Mouse (Mus musculus) NIH3T3 (cell line): ENCODE measurements around the gene Slc1a2.
A peak's percentile ranks its signal among the peaks of the same experiment; 100 is the strongest.

Experiments
- DNase-seq: peaks from one replicate; pipeline ENCODE4 v3.0.0-alpha.2; 2012; ENCODE audit warnings: low read depth

Gene Slc1a2

DNA sequence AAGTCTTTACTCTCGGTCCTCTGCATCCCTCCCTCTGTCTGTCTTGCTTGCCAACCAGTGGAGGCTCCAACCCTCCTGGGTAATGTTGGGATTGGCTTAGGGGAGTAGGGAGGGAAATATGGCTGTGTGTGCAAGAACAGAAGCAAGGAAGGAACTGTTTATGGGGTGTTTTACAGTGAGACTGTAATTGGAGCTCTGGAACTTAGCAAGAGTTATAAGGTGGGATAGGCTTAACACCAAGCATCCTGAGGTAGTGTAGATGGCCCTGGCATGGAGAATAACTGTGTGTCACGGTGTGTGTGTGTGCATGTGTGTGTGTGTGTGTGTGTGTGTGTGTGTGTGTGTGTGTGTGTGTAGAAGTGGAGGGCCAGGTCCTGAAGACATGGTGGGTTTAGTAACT, 55.9 kb downstream of the Slc1a2 start:
- DNase-seq = no peak

DNA sequence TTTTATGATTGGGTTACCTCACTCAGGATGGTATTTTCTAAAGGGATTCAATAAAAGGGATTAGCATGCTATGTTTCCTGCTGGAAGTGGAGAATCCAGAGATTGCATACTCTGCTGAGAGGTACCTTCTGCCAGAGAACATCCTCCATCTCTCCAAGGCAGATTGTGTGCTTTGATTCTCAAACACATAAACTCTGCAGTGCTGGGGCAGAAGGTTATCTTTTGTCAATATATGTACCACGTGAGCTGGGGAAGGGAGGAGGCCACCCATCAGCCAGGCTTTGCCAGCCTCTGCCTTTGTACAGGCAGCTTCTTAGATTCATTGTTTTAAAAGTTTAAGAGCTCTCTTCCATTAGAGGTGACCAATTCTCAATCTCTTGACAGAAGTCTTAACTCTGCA, 57.3 kb downstream of the Slc1a2 start:
- no peak for DNase-seq

DNA sequence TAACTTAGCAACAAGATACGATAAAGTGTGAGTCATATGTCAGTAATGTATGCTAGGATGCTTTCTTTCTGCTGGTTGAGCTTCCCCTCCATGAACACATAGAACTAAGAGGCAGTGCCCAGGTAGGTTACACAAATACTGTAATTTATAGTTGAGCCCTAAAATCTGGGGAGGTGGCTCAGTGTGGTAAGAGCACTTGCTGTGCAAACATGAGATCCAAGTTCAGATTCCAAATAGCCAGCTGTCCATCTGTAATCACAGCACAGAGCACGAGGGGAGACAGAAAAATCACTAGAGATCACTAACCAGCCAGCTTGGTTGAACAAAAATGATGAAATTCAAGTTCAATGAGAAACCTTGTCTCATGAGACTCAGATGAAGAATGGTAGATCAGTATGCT, 63.4 kb downstream of the Slc1a2 start:
- DNase-seq = no peak

DNA sequence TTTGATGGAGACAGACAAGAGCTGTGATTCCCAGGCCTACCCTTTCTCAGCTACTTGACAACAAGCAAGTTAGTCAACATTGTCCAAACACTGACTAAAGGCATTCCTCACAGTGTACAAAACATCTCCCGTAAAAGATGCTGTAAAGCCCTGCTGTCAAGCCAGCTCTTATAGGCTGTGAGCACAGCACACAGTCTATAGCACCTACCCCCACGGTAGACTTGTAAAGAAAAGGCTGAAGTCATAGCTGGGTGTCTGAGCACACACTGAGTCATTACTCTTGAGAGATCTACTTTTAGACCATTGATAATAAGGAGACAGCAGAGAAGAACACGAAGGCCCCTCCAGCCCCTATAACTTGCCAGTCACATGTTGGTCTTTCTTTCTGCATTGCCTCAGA, 66.6 kb downstream of the Slc1a2 start:
- peak; percentile 11 for DNase-seq

DNA sequence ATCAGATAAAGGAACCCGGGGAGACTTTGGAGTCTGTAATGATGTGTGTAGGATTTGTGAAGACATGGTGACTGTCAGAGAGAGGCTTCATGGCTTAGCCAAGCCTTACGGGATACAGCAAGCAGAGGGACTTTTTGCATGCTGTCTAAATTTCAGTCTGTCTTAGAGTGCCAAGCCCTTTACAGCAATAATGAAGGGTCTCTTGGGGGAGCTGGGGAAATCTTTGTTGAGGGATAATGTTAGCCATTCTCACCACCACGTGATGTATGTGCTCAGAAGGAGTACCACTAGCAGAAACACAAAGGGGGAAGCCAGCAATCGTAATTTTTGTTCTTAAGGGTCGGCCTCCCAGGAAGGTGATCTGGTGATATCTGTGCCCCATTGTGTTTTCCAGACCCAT, 71.9 kb downstream of the Slc1a2 start:
- no peak for DNase-seq

DNA sequence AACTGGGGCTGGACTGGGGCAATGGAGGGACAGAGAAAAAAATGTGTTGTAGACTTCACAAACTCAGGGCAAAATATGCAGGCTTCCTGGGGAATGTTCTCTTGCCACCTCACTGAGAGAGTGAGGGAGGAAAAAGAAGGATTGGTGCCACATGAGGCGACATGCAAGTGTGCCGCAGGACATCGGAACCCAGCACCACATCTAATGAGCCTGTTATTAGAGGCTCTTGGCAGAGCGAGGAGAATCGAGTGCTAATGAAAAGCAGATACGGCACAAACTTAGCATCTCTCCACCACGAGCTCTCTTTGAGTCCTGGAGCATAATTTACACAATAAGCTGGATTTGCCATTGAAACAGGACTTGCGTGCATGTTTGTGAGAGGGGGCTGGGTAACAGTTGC, 72.3 kb downstream of the Slc1a2 start:
- DNase-seq = no peak

DNA sequence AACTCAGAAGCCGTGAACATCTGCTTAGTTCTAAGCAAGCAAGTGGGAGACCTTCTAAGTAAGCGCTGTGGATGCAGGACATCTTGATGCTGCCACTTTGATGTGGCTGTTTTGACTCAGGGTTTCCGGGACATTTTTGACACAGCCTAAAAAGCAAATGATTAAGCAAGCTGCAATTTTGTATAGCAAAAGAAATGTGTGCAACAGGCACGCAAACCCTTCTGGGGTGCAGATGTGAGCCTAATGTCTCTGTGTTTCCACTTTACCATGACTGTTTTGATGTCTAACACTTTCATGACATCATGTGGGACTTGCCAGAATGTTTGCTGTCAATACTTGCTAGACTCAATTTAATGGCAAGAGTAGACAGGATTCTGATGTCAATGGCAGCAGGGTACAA, 74.7 kb downstream of the Slc1a2 start:
- DNase-seq = no peak

DNA sequence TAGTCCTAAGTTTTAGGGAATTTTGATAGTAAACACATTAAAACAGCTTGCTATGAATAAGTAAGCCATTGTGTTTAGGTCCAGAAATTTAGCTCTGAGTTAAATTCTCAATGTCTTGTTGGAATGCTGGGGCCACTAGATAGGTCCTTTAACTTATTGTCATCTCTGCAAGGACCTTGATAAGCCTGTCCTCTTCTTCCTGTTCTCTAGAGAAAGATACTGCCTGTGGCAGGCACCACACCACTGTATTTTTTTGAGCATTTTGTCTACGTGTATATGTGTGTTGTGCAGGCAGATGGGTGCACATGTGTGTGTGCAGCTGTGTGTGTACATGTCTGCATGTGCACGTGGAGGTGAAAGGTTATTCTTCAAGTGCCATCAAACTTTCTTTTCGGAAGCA, 75.6 kb downstream of the Slc1a2 start:
- no peak for DNase-seq

DNA sequence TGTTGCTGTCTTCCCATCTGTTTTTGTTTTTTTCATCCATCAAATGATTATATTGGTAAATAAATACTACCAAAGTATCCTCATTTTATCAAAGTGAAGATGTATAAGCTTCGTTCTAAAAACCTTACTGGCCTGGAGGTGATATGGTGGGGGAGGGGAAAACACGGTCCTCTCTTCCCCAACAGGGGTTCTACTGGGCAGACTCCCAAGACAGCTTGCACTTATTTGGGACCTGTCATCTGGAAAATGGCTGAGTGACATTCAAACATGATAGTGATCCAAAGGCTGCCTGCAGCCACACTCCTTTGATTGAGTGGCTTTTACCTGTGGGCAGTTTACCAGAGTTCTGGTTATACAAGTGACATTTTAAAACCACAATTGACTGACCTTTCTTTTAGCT, 76.6 kb downstream of the Slc1a2 start:
- no peak for DNase-seq

DNA sequence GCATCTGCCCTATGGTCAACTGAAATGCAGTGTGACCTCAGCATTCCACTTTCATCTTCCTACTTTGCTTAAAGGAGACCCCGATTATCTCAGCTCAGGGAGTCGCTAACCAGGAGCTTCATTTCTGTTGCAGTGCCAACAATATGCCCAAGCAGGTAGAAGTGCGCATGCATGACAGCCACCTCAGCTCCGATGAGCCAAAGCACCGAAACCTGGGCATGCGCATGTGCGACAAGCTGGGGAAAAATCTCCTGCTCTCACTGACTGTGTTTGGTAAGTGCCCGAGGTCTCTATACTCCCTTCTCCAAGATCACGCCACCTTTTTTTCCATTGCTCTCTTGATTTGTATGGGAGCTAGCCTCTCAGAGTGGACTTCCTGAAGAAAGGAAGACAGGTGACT, 77.4 kb downstream of the Slc1a2 start:
- no peak for DNase-seq

DNA sequence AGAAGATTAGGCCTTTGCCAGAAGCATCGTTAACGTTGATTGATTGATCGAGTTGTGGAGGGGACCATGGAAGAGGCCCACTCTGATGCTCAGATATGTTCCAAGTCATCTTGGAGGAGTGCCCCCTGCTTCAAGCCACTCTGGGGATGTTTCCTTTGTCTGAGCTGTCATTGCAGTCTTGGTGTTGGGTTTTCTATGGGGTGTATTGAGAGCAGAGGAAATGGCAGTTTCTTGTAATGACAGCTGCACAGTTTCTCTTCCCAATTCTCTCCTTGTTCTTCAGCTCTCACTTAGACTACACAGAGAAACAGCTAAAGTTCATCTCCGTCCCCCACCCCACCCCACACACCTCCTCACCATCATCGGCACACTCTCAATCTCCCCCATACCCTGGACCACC, 78.0 kb downstream of the Slc1a2 start:
- no peak for DNase-seq

DNA sequence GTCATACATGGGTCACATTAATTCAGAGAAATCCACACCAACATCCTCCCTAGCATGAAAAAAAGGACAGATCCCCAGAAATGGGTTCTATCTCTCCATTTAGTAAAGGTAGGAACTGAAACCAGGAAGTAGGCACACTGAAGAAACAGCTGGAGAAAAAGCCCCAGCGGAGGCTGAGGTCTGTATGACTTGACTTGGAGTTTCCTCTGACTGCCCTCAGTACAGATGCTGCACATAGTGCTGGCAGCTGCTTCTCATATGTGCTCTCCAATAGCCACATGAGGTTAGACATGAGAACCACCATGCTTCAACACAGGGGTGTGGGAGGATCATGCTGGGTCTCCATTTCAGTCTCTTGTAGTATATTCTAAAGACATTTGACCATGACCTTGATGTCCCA, 80.4 kb downstream of the Slc1a2 start:
- no peak for DNase-seq

DNA sequence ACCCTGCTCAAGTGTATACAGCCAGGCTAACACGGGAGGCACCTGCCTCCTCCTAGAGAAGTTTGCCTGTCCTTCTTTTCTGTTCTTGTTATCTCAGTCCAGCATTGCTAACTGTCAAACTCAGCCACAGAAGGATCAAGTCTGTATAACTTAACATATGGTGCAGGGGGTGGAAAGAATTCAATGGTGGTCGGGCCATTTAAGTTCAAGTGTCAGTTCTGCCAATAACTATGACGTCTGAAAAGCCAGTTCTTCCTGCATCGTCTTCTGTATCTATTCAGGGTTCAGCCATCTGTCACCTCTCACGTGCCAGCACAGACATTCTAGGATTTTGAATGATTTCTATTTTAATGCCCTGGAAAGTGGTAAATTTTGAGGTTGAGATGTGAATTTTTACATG, 84.2 kb downstream of the Slc1a2 start:
- DNase-seq = no peak

DNA sequence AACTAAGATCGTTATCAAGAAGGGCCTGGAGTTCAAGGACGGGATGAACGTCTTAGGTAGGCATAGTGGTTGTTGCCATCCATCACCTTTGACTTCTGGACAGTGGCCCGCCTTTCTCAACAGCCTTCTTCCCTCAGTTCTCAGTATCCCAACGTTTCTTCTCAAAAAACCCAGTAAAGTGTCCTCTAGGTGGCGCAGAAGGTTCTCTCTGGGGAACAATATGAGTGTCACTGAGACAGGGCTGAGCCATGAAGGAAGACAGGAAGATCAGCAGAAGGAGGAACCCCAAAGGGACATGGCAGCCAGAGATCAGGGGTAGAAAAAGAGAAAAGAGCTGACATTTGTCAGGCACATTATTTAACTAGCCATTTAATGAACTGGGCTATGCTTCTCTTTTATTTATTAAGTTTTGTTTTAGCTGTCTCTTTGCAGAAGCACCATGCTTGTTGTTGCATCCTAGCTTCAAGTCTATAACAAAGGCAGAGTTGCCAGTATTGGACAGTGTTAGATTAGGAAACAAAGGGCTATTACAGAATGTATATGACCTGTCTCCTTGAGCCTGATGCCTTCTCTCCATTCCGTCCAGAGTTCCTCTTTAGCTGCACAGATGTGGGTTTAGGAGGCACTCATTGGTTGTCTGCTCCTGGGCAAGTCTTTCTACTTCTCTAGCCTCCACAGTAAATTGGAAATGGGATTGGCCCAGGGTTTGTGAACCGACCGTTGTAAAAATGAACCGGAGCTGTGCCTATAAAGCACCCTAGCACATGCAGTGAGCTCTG, 85.6 kb downstream of the Slc1a2 start:
- DNase-seq = peak; percentile 77

DNA sequence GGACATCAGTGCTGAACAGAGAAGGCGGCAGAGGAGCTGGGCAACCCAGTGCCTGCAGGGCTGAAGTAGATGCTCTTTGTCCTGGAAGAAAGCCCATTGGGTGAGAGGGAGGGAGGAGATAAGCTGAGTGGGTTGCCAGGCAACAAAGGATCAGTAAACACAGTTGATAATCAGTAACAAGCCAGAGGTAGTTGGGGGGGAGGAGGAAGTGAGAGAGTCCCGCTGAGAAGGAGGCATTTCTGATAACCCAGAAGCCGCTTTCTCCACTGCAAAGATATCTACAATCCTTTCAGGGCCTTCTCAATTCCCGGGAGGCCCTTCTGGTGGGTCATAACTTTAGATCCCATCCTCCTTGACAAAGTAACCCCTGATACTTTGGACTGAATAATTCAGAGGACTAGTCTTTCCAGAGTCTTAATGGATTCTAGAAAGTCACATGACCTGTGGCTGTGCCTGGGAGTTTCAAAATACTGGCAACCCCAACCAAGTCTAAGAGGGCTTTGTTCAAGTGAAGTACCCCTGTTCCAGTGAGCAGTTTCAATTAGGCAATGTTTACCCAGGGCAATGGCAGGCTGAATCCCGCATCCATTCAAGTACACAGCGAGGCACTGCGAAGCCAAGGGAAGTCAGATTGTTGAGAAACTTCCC, 86.9 kb downstream of the Slc1a2 start:
- peak; percentile 20 for DNase-seq

DNA sequence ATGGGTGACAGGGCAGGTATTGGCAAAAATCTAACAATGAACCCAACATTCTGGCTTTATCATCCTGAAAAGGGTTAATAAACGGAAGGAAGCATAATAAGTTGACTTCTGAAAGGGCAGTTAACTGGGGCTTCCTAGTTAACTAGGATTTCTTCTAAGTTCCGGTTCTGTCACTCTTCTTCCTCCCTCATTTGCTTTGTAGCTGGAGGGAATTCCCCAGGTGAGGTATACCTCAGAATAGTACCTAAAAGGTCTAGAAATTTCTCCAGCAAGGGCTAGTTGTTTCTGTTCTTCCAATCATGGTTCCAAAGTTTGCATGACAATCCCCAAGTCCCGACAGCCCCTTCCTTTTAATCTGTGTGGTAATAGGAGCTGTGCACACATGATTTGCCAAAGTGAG, 89.3 kb downstream of the Slc1a2 start:
- no peak for DNase-seq

DNA sequence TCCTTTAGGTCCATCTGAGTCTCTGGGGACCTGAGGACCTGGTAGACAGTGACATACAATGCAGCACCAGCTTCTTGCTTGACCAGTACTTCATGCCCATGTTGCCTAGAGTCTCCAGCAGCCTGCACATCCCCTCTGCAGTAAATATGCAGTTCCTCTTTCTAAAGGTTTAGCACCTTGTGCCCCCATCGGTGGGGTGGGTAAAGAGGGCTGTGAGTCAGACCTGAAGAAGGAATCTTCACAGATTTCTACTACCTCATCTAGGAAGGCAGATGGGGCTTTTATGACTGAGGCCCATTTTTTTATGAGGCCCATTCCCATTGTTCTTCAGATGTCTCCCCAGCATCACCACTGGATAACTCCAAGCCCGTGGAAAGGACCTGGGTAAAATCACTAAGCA, 91.5 kb downstream of the Slc1a2 start:
- DNase-seq = no peak

DNA sequence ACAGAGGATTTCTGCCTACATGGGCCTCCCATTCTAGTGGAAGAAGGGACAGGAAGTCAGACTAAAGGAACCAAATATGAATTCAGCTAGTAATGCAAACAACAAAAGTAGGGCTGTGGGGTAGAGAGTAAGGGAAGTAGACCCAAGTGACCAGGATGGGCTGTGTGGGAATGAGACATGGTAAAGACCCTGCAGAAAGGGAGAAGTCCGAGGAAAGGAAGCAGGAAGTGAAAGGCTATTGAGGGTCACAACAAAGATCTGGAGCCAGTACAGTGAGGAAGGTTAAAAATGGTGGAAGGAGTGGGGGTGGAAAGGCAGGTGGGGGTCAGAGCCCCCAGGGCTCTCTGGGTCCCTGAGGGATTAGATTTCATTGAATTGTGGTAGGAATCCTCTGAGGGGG, 93.4 kb downstream of the Slc1a2 start:
- DNase-seq = no peak

DNA sequence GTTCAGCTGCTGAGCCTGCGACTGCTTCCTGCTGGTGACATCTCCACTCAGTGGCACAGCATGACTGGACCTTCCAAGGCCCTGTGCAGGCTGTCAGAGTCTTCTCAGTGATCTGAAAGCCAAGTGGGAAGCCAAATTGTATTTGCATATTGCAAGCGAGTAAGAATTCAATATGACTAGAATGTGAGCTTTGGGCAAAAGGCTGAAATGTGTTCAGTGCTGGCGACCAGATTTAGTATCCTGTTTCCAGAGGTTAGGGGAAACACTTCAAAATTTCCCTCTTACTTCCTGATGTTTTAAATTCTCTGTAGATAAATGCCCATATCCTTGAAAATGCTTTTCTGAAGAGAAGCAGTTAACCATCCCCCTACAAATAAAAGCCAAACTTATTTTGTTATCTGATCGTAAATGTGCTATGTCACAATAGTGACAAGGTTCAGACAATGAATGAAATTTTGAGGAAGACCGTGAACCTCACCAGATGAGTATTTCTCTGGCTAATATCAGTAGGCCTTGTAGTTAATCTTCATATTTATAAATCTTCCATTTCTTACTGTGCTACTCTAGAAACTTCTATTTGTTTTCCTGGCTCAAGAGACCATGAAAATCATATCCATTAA, 98.9 kb downstream of the Slc1a2 start:
- no peak for DNase-seq

DNA sequence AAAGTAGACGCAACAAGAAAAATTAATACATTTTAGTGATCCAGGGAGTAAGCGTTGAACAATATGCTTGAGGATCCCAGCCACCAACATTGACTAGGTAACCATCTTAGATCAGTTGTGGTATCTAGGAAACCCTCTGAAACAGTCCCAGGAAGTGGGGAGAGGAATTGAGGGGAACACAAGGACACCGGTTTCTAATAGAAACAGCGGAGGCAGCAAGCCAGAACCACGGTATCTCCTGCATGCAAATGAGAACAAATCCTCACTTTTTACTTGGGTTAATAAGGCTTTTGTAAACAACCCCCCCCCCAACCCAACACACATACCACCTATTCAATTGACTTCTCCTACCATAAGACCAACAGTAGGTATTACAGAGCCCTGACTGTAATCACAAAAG, 101.0 kb downstream of the Slc1a2 start:
- no peak for DNase-seq

DNA sequence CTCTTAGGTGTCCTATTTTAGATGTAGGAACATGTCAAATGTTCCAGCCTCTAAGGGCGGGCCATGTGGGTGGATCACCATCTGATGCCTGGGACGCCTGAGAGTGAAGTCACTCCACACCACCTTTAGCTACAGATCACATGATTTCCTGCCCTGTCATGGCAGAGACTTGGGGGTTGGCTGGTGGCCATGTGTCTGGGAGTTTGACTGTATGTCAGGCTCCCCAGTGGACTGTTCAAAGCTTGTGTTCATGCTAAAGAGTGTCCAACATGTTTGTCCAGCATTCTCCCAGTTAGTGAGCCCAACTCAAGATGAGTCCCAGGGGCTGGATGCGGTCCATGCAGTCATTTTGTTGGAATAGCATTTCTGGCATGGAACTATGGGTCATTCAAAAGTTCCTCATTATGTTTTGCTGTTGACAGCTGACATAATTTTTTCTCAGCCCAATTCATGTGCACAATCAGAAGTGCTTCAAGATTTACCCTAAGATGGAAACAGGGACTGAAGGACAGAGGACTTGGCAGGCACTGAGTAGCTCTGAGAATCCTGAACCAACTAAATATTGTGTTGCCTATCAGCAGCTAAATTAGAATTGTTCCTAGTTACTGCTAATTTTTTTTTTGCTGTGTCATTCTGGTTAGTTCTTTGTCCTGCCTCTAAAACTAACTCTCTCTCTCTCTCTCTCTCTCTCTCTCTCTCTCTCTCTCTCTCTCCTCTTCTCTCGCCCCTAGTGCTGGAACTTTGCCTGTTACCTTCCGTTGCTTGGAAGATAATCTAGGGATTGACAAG, 102.0 kb downstream of the Slc1a2 start:
- DNase-seq = peak; percentile 48

DNA sequence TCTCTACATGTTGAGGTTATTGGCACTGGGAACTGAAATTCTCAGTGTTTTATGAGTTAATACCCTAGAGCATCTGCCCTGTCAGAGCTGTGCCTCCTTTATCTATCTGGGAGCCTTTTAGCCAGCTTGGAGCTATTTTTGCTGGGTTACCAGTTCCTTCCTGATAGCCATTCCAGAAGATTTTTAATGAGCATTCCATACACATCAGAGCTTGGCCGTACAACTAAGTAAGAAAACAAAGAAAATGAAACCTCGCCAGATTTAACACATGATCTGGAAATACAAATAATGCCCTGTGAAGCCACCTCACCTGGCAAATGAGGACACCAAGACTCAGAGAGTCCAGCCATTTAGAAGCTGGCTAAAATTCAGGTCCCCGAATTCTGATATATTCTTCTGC, 104.7 kb downstream of the Slc1a2 start:
- no peak for DNase-seq

DNA sequence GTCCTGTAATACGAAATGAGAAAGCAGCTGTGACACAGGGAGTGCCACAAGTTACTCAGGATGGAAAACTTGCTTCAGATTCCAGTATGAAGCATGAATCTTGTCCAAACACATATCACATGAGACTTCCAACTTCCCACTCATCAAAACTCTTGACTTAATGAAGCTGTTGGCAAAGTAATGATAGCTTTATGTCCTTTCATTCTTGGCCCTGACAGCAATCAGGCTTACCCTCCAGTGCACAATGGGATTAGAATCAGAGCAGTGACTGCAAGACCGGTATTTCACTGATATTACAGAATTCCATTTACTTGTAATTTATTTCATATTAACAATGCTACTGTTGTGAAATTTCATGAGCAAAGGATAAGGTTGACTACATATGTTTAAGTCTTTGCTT, 105.5 kb downstream of the Slc1a2 start:
- DNase-seq = no peak
